Mouse (Mus musculus): ENCODE results near the gene Lamb2. TPM values are rescaled to one million over a fixed set of nuclear protein-coding genes. Genes with fewer than 3 reads are reported as not detected.

Lamb2 gene
- total and polyA plus RNA-seq, 3 experiments = 272 to 360 (median 326) TPM

DNA sequence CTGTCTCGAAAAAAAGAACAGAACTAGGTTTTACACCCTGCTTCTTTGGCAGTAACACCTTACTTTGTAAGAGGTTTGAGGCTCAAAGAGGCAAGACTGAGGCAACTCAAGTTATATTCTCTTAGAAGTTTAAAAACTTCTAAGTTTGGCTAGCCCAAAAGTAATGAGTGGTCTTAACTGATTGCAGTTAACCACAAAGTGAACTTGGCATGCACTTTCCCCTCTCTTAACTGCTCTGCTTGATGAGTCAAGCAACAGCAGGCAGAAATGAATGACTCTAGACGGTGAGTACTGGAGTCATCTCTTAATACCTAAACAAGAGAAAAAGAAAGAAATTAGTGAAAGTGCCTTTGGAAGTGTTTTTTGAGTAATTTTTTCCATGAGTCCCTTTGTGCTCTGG lies 42.1 kb downstream of the Lamb2 start:
- no peak overlapping the region for H3K27ac ChIP-seq
- peaks cover 35% of the 10 kb centered on the region for H3K36me3 ChIP-seq (ENCODE audit: control insufficient read depth, insufficient read depth, low read length)
- WGBS = 53% methylated on average over 2 of the region's 2 CpGs
- no peak for DNase-seq
- H3K27me3 ChIP-seq (ENCODE audit: control insufficient read depth, insufficient read depth, low read length) = no peaks in the 10 kb centered on the region
- peaks cover 3% of the 10 kb centered on the region; the same call in 1 of the 2 replicates for H3K79me2 ChIP-seq (replicated peaks; ENCODE audit: control insufficient read depth, insufficient read depth, low read length)
- TF ChIP-seq CTCF (IDR thresholded peaks at IDR 0.05) (no peak), POLR2A (IDR thresholded peaks at IDR 0.05; ENCODE audit: insufficient read depth, low read depth, low read length) (no peak), EP300 (IDR thresholded peaks at IDR 0.05; ENCODE audit: insufficient read depth, low read depth, low read length) (no peak)
- intact Hi-C loops (cut with DNase I) = loop anchor here (2.0 kb wide), 1 partner anchor 29 kb away; no protein-coding TSS in a partner anchor
- H3K9ac ChIP-seq (ENCODE audit: low read depth, low read length) = no peak overlapping the region
- H3K4me1 ChIP-seq (ENCODE audit: control insufficient read depth, insufficient read depth, low read length) = peaks cover 5% of the 10 kb centered on the region
- no peak overlapping the region for H3K4me3 ChIP-seq

- TF ChIP-seq CTCF (IDR thresholded peaks at IDR 0.05) (no peak), POLR2A (IDR thresholded peaks at IDR 0.05; ENCODE audit: insufficient read depth, low read depth, low read length) (no peak), EP300 (IDR thresholded peaks at IDR 0.05; ENCODE audit: insufficient read depth, low read depth, low read length) (no peak)
- Histone ChIP-seq H3K4me3 (no peak overlapping the region), H3K9ac (ENCODE audit: low read depth, low read length) (no peak overlapping the region), H3K36me3 (ENCODE audit: control insufficient read depth, insufficient read depth, low read length) (peaks cover 35% of the 10 kb centered on the region), H3K4me1 (ENCODE audit: control insufficient read depth, insufficient read depth, low read length) (peaks cover 5% of the 10 kb centered on the region), H3K79me2 (replicated peaks; ENCODE audit: control insufficient read depth, insufficient read depth, low read length) (peaks cover 7% of the 10 kb centered on the region; the same call in 1 of the 2 replicates), H3K27ac (no peak overlapping the region), H3K27me3 (ENCODE audit: control insufficient read depth, insufficient read depth, low read length) (no peaks in the 10 kb centered on the region)
- WGBS = 95% methylated on average over 4 of the region's 4 CpGs
- intact Hi-C loops (cut with DNase I) = loop anchor here (2.0 kb wide), 1 partner anchor 27 kb away; no protein-coding TSS in a partner anchor
- no peak for DNase-seq
These were observed 43.8 kb downstream of the Lamb2 start for GRCm38 (mm10) chr9:108523341-108523740.

- no peak for DNase-seq
- TF ChIP-seq CTCF (IDR thresholded peaks at IDR 0.05) (0 out of 2 replicates have a peak, but pooled peaks have one; percentile 13), POLR2A (IDR thresholded peaks at IDR 0.05; ENCODE audit: insufficient read depth, low read depth, low read length) (no peak)
- peaks cover 2% of the 10 kb centered on the region for H3K4me1 ChIP-seq (ENCODE audit: control insufficient read depth, insufficient read depth, low read length)
- H3K4me3 ChIP-seq = no peak overlapping the region
- intact Hi-C loops (cut with DNase I) = no loop called here
- H3K27me3 ChIP-seq (ENCODE audit: control insufficient read depth, insufficient read depth, low read length) = no peaks in the 10 kb centered on the region
- no peak overlapping the region for H3K9ac ChIP-seq (ENCODE audit: low read depth, low read length)
- peaks cover 4% of the 10 kb centered on the region; the same call in 1 of the 2 replicates for H3K79me2 ChIP-seq (replicated peaks; ENCODE audit: control insufficient read depth, insufficient read depth, low read length)
- H3K36me3 ChIP-seq (ENCODE audit: control insufficient read depth, insufficient read depth, low read length) = peaks cover 19% of the 10 kb centered on the region
- 25% methylated on average over 3 of the region's 3 CpGs for WGBS
- no peak overlapping the region for H3K27ac ChIP-seq
These were observed 45.9 kb downstream of the Lamb2 start for GRCm38 (mm10) chr9:108525400-108525799.

DNA sequence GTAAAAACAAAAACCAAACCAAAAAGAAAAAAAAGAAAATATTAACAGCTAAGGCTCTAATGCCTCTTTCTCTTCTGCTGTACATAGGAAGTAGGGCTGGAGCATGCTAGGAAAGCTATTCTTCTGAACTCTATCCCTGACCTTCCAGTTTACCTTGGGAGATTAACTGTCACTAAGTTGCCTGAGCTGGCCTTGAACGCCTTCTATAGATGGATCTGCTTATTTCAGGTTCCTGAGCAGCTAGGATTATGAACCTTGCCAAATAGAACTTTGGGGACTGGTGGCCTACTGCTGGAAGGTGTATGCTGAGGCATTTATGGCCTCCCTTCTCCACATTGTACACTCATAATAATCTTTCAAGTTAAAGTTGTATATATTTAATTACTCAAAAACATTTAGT lies 51.4 kb downstream of the Lamb2 start:
- no peaks in the 10 kb centered on the region; the same call in 1 of the 2 replicates for H3K4me1 ChIP-seq (ENCODE audit: control insufficient read depth, insufficient read depth, low read length)
- H3K36me3 ChIP-seq (ENCODE audit: control insufficient read depth, insufficient read depth, low read length) = peaks cover 9% of the 10 kb centered on the region
- no peak for DNase-seq
- TF ChIP-seq POLR2A (IDR thresholded peaks at IDR 0.05; ENCODE audit: insufficient read depth, low read depth, low read length) (no peak), EP300 (IDR thresholded peaks at IDR 0.05; ENCODE audit: insufficient read depth, low read depth, low read length) (no peak), CTCF (IDR thresholded peaks at IDR 0.05) (no peak)
- no peak overlapping the region for H3K27ac ChIP-seq
- intact Hi-C loops (cut with DNase I) = no loop called here
- no peak overlapping the region for H3K9ac ChIP-seq (ENCODE audit: low read depth, low read length)
- whole genome bisulfite sequencing = 74% methylated on average over 1 of the region's 1 CpGs
- no peak overlapping the region for H3K4me3 ChIP-seq
- H3K27me3 ChIP-seq (ENCODE audit: control insufficient read depth, insufficient read depth, low read length) = no peaks in the 10 kb centered on the region
- H3K79me2 ChIP-seq (replicated peaks; ENCODE audit: control insufficient read depth, insufficient read depth, low read length) = peaks cover 6% of the 10 kb centered on the region

DNA sequence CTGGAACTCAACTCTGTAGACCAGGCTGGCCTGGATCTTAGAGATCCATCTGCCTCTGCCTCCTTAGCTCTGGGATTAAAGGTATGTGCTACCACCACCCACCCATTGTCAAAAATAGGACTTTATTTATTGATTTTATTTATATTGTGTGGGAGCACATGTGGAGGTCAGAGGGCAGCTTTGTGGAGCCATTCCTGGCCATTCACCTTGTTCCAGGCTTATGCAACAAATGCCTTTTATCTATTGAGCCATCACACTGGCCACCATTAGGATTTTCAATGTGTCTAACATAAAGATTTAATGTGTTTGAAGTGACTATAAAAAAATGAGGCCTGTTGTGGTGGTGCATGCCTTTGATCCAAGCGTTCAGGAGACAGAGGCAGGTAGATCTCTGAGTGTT lies 52.0 kb downstream of the Lamb2 start:
- H3K9ac ChIP-seq (ENCODE audit: low read depth, low read length) = no peak overlapping the region
- TF ChIP-seq EP300 (IDR thresholded peaks at IDR 0.05; ENCODE audit: insufficient read depth, low read depth, low read length) (no peak), POLR2A (IDR thresholded peaks at IDR 0.05; ENCODE audit: insufficient read depth, low read depth, low read length) (no peak), CTCF (IDR thresholded peaks at IDR 0.05) (no peak)
- no peak overlapping the region for H3K27ac ChIP-seq
- 93% methylated on average over 1 of the region's 1 CpGs for WGBS
- peaks cover 6% of the 10 kb centered on the region; the same call in 1 of the 2 replicates for H3K36me3 ChIP-seq (ENCODE audit: control insufficient read depth, insufficient read depth, low read length)
- H3K4me1 ChIP-seq (ENCODE audit: control insufficient read depth, insufficient read depth, low read length) = no peaks in the 10 kb centered on the region; the same call in 1 of the 2 replicates
- H3K79me2 ChIP-seq (replicated peaks; ENCODE audit: control insufficient read depth, insufficient read depth, low read length) = peaks cover 6% of the 10 kb centered on the region
- H3K4me3 ChIP-seq = no peak overlapping the region
- intact Hi-C loops (cut with DNase I) = no loop called here
- H3K27me3 ChIP-seq (ENCODE audit: control insufficient read depth, insufficient read depth, low read length) = no peaks in the 10 kb centered on the region
- DNase-seq = no peak

Other genes with a start within 250 kb of the Lamb2 start
- gene Dag1, start 215.8 kb upstream of the Lamb2 start, total RNA-seq (2021) = 100 to 1,000 TPM; 305 to 347 TPM
- gene Dag1, start 215.8 kb upstream of the Lamb2 start, polyA plus RNA-seq (2012; rRNA removed) = 124 and 157 TPM in 2 replicates
- gene Nicn1, start 189.3 kb upstream of the Lamb2 start, total RNA-seq (2021) = 10 to 100 TPM; 21.0 to 21.5 TPM
- 24.1 and 37.1 TPM in 2 replicates for gene Nicn1, start 189.3 kb upstream of the Lamb2 start, polyA plus RNA-seq (2012; rRNA removed)
- gene Amt, start 182.9 kb upstream of the Lamb2 start, total RNA-seq (2021) = 1 to 10 TPM; 4.0 to 4.6 TPM
- gene Amt, start 182.9 kb upstream of the Lamb2 start, polyA plus RNA-seq (2012; rRNA removed) = 4.8 and 9.2 TPM in 2 replicates
- gene Rhoa, start 173.6 kb upstream of the Lamb2 start, total RNA-seq (2021) = 100 to 1,000 TPM; 216 to 234 TPM
- 110 and 266 TPM in 2 replicates for gene Rhoa, start 173.6 kb upstream of the Lamb2 start, polyA plus RNA-seq (2012; rRNA removed)
- 10 to 100 TPM; 50.5 to 52.8 TPM for gene Tcta, start 173.6 kb upstream of the Lamb2 start, total RNA-seq (2021)
- gene Tcta, start 173.6 kb upstream of the Lamb2 start, polyA plus RNA-seq (2012; rRNA removed) = 64.8 and 82.4 TPM in 2 replicates
- gene Gpx1, start 140.8 kb upstream of the Lamb2 start, total RNA-seq (2021) = 100 to 1,000 TPM in 1 of 2 experiments, 10 to 100 TPM in 1; 92.2 to 130 TPM
- gene Gpx1, start 140.8 kb upstream of the Lamb2 start, polyA plus RNA-seq (2012; rRNA removed) = 212 and 327 TPM in 2 replicates
- 10 to 100 TPM; 66.1 to 74.8 TPM for gene Usp4, start 131.9 kb upstream of the Lamb2 start, total RNA-seq (2021)
- 52.7 and 68.6 TPM in 2 replicates for gene Usp4, start 131.9 kb upstream of the Lamb2 start, polyA plus RNA-seq (2012; rRNA removed)
- gene 1700102P08Rik, start 86.9 kb upstream of the Lamb2 start, total RNA-seq (2021) = under 1 TPM; 0.57 to 0.68 TPM
- 0.25 and 0.44 TPM in 2 replicates for gene 1700102P08Rik, start 86.9 kb upstream of the Lamb2 start, polyA plus RNA-seq (2012; rRNA removed)
- gene Ccdc36, start 51.3 kb upstream of the Lamb2 start, total RNA-seq (2021) = not detected
- not detected in 2 replicates for gene Ccdc36, start 51.3 kb upstream of the Lamb2 start, polyA plus RNA-seq (2012; rRNA removed)
- gene BC048562, start 43.3 kb upstream of the Lamb2 start, total RNA-seq (2021) = not detected
- not detected in 2 replicates for gene BC048562, start 43.3 kb upstream of the Lamb2 start, polyA plus RNA-seq (2012; rRNA removed)
- 10 to 100 TPM; 22.5 to 26.6 TPM for gene Ccdc71, start 19.2 kb upstream of the Lamb2 start, total RNA-seq (2021)
- gene Ccdc71, start 19.2 kb upstream of the Lamb2 start, polyA plus RNA-seq (2012; rRNA removed) = 14.7 and 16.7 TPM in 2 replicates
- 1 to 10 TPM; 4.9 to 5.8 TPM for gene Klhdc8b, start 18.2 kb upstream of the Lamb2 start, total RNA-seq (2021)
- 21.5 and 26.6 TPM in 2 replicates for gene Klhdc8b, start 18.2 kb upstream of the Lamb2 start, polyA plus RNA-seq (2012; rRNA removed)
- 10 to 100 TPM; 83.2 to 91.9 TPM for gene Usp19, start 10.9 kb downstream of the Lamb2 start, total RNA-seq (2021)
- 110 and 147 TPM in 2 replicates for gene Usp19, start 10.9 kb downstream of the Lamb2 start, polyA plus RNA-seq (2012; rRNA removed)
- gene Qars, start 28.0 kb downstream of the Lamb2 start, total RNA-seq (2021) = 10 to 100 TPM; 68.4 to 76.3 TPM
- gene Qars, start 28.0 kb downstream of the Lamb2 start, polyA plus RNA-seq (2012; rRNA removed) = 108 and 173 TPM in 2 replicates
- 10 to 100 TPM; 57.8 to 64.2 TPM for gene Qrich1, start 37.1 kb downstream of the Lamb2 start, total RNA-seq (2021)
- 55.6 and 70.1 TPM in 2 replicates for gene Qrich1, start 37.1 kb downstream of the Lamb2 start, polyA plus RNA-seq (2012; rRNA removed)
- gene Impdh2, start 80.5 kb downstream of the Lamb2 start, total RNA-seq (2021) = 10 to 100 TPM; 47.8 to 51.2 TPM
- gene Impdh2, start 80.5 kb downstream of the Lamb2 start, polyA plus RNA-seq (2012; rRNA removed) = 55.5 and 65.0 TPM in 2 replicates
- 10 to 100 TPM; 61.9 to 88.1 TPM for gene Ndufaf3, start 87.7 kb downstream of the Lamb2 start, total RNA-seq (2021)
- gene Ndufaf3, start 87.7 kb downstream of the Lamb2 start, polyA plus RNA-seq (2012; rRNA removed) = 60.7 and 69.1 TPM in 2 replicates
- 10 to 100 TPM; 22.8 to 25.6 TPM for gene Dalrd3, start 90.2 kb downstream of the Lamb2 start, total RNA-seq (2021)
- gene Dalrd3, start 90.2 kb downstream of the Lamb2 start, polyA plus RNA-seq (2012; rRNA removed) = 79.2 and 81.5 TPM in 2 replicates
- 10 to 100 TPM; 13.3 to 17.2 TPM for gene Wdr6, start 99.0 kb downstream of the Lamb2 start, total RNA-seq (2021)
- 16.5 and 21.9 TPM in 2 replicates for gene Wdr6, start 99.0 kb downstream of the Lamb2 start, polyA plus RNA-seq (2012; rRNA removed)
- 10 to 100 TPM; 14.2 to 15.3 TPM for gene P4htm, start 117.9 kb downstream of the Lamb2 start, total RNA-seq (2021)
- 21.0 and 25.2 TPM in 2 replicates for gene P4htm, start 117.9 kb downstream of the Lamb2 start, polyA plus RNA-seq (2012; rRNA removed)
- gene Arih2, start 169.7 kb downstream of the Lamb2 start, total RNA-seq (2021) = 10 to 100 TPM; 42.5 to 45.5 TPM
- gene Arih2, start 169.7 kb downstream of the Lamb2 start, polyA plus RNA-seq (2012; rRNA removed) = 25.9 and 40.5 TPM in 2 replicates
- 100 to 1,000 TPM; 190 to 203 TPM for gene Slc25a20, start 182.4 kb downstream of the Lamb2 start, total RNA-seq (2021)
- 122 and 169 TPM in 2 replicates for gene Slc25a20, start 182.4 kb downstream of the Lamb2 start, polyA plus RNA-seq (2012; rRNA removed)
- 10 to 100 TPM; 78.8 to 82.8 TPM for gene Prkar2a, start 209.6 kb downstream of the Lamb2 start, total RNA-seq (2021)
- 22.9 and 42.6 TPM in 2 replicates for gene Prkar2a, start 209.6 kb downstream of the Lamb2 start, polyA plus RNA-seq (2012; rRNA removed)

All from heart, adult 2 months (tissue).